Mouse (Mus musculus) forebrain, embryonic 13.5 days (tissue): ENCODE measurements at regions not wholly inside any gene's neighbourhood (a gene's known extent, or its start where the extent isn't known, plus 50 kb on each side); places are given as distances from the start of the nearest gene placed in this dataset.

ENCODE experiments used
- ATAC-seq: fragments of 200-750 bp; cut with Nextera tagmentation; 2 replicates; pipeline ENCODE4 v1.8.0; 2017
- H3K27ac ChIP-seq: fragments of 300-500 bp; sonication (generic); 2 replicates; pipeline ENCODE4 v1.5.1; 2015; ENCODE audit warnings: inconsistent platforms, mild to moderate bottlenecking, moderate library complexity
- H3K27me3 ChIP-seq: fragments of 300-500 bp; sonication (generic); 2 replicates; pipeline ENCODE4 v1.6.1; 2015; ENCODE audit warnings: mild to moderate bottlenecking, inconsistent platforms
- H3K36me3 ChIP-seq: fragments of 300-500 bp; sonication (generic); 2 replicates; pipeline ENCODE4 v1.6.1; 2015; ENCODE audit warnings: mild to moderate bottlenecking, inconsistent platforms; ENCODE audit not compliant: poor library complexity, severe bottlenecking
- H3K4me1 ChIP-seq: fragments of 300-500 bp; sonication (generic); 2 replicates; pipeline ENCODE4 v1.6.1; 2015; ENCODE audit warnings: inconsistent platforms
- H3K4me2 ChIP-seq: fragments of 300-500 bp; sonication (generic); 2 replicates; pipeline ENCODE4 v1.6.1; 2015; ENCODE audit warnings: inconsistent platforms, mild to moderate bottlenecking, moderate library complexity
- H3K4me3 ChIP-seq: fragments of 300-500 bp; sonication (generic); 2 replicates; pipeline ENCODE4 v1.5.1; 2015; ENCODE audit warnings: mild to moderate bottlenecking, inconsistent platforms
- H3K9ac ChIP-seq: fragments of 300-500 bp; sonication (generic); 2 replicates; pipeline ENCODE4 v1.6.1; 2015; ENCODE audit warnings: mild to moderate bottlenecking, inconsistent platforms
- H3K9me3 ChIP-seq: fragments of 300-500 bp; sonication (generic); replicated peaks from 2 replicates; pipeline ENCODE4 v1.6.1; 2016; ENCODE audit warnings: inconsistent platforms
- WGBS: fragments of 180-500 bp; shearing (Covaris S2); methylation state at CpG from one replicate; pipeline ENCODE4 v1.1.7; 2015; 5-methylcytosine and 5-hydroxymethylcytosine counted together

GRCm38 (mm10) chr9:33209083-33209482 lies 573.1 kb downstream of the Ets1 start:
- 76% methylated on average over 2 of the region's 2 CpGs for WGBS
- no peak for ATAC-seq
- no peaks in the 10 kb centered on the region for H3K36me3 ChIP-seq

DNA sequence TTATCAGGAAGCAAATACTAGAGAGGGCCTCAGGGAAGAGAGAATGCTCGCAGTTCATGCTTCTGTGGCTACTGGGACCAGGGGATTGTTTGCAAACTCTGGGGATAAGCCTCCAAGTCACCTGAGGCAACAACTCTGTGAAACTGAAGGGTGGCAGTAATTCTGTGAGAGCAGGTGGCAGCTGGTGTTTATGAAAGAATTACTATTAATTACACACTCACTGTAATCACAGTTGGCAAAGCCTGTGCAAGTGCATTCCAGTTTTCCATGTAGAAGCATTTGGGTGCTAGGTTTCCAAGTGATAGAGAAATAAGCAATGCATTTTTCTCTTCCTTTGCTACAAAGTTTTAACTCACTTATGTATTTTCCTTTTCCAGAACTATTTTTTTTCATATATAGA lies 578.5 kb downstream of the Ets1 start:
- Histone ChIP-seq H3K4me1 (no peaks in the 10 kb centered on the region), H3K4me2 (no peak overlapping the region), H3K27ac (no peak overlapping the region), H3K9ac (no peak overlapping the region), H3K9me3 (no peaks in the 10 kb centered on the region), H3K36me3 (no peaks in the 10 kb centered on the region), H3K27me3 (no peaks in the 10 kb centered on the region), H3K4me3 (no peak overlapping the region)
- WGBS, result 69% methylated on average over 1 of the region's 1 CpGs
- no peak for ATAC-seq

More at GRCm38 (mm10) chr9:33209083-33209482, 573.1 kb downstream of the Ets1 start:
- Histone ChIP-seq H3K27ac (no peak overlapping the region), H3K4me2 (no peak overlapping the region), H3K9ac (no peak overlapping the region), H3K4me1 (no peaks in the 10 kb centered on the region), H3K4me3 (no peak overlapping the region), H3K9me3 (no peaks in the 10 kb centered on the region), H3K27me3 (no peaks in the 10 kb centered on the region)

DNA sequence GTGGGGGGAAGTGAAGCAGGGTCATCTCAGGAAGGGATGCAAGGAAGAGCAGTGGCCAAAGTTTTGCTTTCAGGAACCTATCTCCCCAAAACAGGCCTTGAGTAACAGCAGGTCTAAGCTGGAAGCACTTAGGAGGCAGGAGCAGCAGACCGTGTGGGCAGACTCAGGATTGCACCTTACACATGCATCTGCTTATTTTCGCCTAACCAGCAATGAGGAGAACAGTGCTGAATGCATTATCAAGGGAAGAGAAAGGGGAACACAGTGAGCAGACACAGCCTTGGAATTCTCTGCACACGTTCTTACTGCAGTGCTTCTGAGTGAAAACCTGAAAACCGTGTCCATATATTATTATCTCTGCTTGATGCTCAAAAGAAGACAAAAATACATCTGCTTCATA lies 585.0 kb downstream of the Ets1 start:
- Histone ChIP-seq H3K9ac (no peak overlapping the region), H3K4me2 (no peak overlapping the region), H3K27ac (no peak overlapping the region), H3K4me3 (no peak overlapping the region), H3K36me3 (no peaks in the 10 kb centered on the region), H3K9me3 (no peaks in the 10 kb centered on the region), H3K27me3 (no peaks in the 10 kb centered on the region), H3K4me1 (no peaks in the 10 kb centered on the region)
- ATAC-seq, result no peak
- WGBS, result 87% methylated on average over 4 of the region's 4 CpGs

DNA sequence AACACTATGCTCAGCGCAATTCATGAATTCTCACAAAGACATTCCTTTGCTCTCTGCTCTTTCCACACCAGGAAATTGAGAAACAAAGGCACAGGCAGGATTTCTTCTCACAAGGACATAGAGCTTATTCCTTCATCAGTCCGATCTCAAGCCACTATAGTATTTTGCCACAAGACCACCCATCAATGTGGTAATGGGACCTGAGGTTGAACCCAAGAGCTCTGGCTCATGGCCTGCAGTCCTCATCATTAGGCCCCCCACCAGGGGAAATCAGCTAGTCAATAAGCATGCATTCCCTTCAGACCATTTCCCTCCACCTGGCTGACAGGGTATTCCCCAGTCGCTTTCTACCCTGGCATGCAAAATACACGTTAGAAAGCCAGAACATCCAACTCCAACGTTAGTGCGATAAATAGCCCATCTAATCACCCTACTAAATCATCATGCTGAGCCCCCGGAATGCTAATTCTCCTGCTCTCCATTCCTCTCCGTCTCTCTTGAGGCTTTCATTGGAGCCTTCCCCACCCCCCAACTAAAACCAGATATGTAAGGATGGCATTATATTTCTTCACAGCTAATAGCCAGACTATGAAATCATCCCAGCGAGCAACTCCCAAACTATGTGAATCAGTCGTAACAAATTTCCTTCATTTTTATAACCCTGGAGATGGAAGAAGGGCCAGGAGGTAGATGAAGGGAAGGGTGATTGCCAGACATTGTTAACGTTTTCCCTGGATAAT lies 586.2 kb downstream of the Ets1 start:
- H3K36me3 ChIP-seq, result no peaks in the 10 kb centered on the region
- ATAC-seq, result no peak
- WGBS, result 80% methylated on average over 11 of the region's 11 CpGs
- H3K4me2 ChIP-seq, result no peak overlapping the region
- no peak overlapping the region for H3K9ac ChIP-seq
- H3K27ac ChIP-seq, result no peak overlapping the region
- H3K4me3 ChIP-seq, result no peak overlapping the region
- no peaks in the 10 kb centered on the region for H3K9me3 ChIP-seq
- no peaks in the 10 kb centered on the region for H3K4me1 ChIP-seq
- no peaks in the 10 kb centered on the region for H3K27me3 ChIP-seq

DNA sequence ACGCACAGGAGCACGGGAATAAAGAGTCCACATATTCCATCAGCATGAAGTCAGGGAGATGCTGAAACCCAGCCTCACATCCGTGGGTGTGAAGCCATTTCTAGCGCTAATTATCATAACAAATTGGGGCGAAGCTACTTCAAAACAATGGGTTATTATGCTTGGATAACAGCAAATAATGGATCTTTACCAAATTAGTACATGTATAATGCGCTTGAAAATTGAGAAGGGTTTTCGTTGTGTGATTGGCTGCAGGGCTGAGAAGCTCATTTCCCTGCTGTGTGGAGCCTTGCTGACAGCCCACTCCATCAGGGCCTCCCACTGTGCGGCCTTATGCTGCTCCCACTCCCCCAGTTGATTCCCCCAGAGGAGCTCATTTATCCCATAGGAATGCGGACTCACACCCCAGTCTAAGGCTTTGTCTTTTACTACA lies 597.7 kb downstream of the Ets1 start:
- H3K4me3 ChIP-seq, result no peak overlapping the region
- peak; percentile 78 for ATAC-seq
- 2% methylated on average over 9 of the region's 9 CpGs for WGBS
- no peaks in the 10 kb centered on the region for H3K9me3 ChIP-seq
- H3K4me1 ChIP-seq, result peaks cover 9% of the 10 kb centered on the region
- no peaks in the 10 kb centered on the region for H3K36me3 ChIP-seq
- no peak overlapping the region for H3K27ac ChIP-seq
- peak overlapping the region; percentile 39 for H3K4me2 ChIP-seq
- no peak overlapping the region for H3K9ac ChIP-seq
- 0 out of 2 replicates have a peak, but pooled peaks cover 3% of the 10 kb centered on the region for H3K27me3 ChIP-seq

GRCm38 (mm10) chr9:33238190-33238589 lies 602.2 kb downstream of the Ets1 start:
- Histone ChIP-seq H3K9ac (no peak overlapping the region), H3K9me3 (no peaks in the 10 kb centered on the region), H3K4me2 (no peak overlapping the region), H3K27me3 (0 out of 2 replicates have a peak, but pooled peaks cover 3% of the 10 kb centered on the region), H3K4me3 (no peak overlapping the region), H3K4me1 (peaks cover 9% of the 10 kb centered on the region), H3K27ac (no peak overlapping the region), H3K36me3 (no peaks in the 10 kb centered on the region)
- 85% methylated on average over 2 of the region's 2 CpGs for WGBS
- no peak for ATAC-seq

- 87% methylated on average over 2 of the region's 2 CpGs for WGBS
- 0 out of 2 replicates have a peak, but pooled peaks cover 3% of the 10 kb centered on the region for H3K27me3 ChIP-seq
- H3K9me3 ChIP-seq, result no peaks in the 10 kb centered on the region
- H3K4me2 ChIP-seq, result no peak overlapping the region
- H3K4me3 ChIP-seq, result no peak overlapping the region
- peaks cover 4% of the 10 kb centered on the region for H3K4me1 ChIP-seq
- H3K36me3 ChIP-seq, result no peaks in the 10 kb centered on the region
- no peak overlapping the region for H3K27ac ChIP-seq
- no peak overlapping the region for H3K9ac ChIP-seq
- no peak for ATAC-seq
Observed at GRCm38 (mm10) chr9:33238846-33239245, 602.8 kb downstream of the Ets1 start.

DNA sequence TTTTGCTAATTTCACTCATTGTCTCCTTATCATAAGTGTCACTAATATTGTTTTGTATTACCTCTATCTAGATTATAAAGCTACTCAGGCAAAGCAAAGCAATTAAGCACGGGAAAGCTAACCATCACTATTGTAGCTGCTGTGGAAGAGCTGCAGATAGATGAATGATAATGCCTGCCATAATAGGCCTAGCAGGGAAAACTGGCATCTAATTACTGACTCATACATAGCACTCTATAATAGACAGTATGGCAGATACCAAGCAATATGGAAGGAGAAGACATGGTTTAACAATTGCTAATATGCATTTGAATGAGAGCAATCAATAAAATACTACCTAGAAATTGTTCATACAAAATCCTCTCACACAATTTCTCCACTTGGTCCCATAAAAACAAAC lies 604.5 kb downstream of the Ets1 start:
- no peak for ATAC-seq
- Histone ChIP-seq H3K4me1 (no peaks in the 10 kb centered on the region), H3K9ac (no peak overlapping the region), H3K27ac (no peak overlapping the region), H3K4me2 (no peak overlapping the region), H3K36me3 (no peaks in the 10 kb centered on the region), H3K9me3 (no peaks in the 10 kb centered on the region), H3K4me3 (no peak overlapping the region), H3K27me3 (0 out of 2 replicates have a peak, but pooled peaks cover under 1% of the 10 kb centered on the region)
- 48% methylated on average over 1 of the region's 1 CpGs for WGBS

GRCm38 (mm10) chr9:33240914-33241635 lies 605.1 kb downstream of the Ets1 start:
- Histone ChIP-seq H3K36me3 (no peaks in the 10 kb centered on the region), H3K4me2 (no peak overlapping the region), H3K27ac (no peak overlapping the region), H3K27me3 (no peaks in the 10 kb centered on the region), H3K4me3 (no peak overlapping the region), H3K9me3 (no peaks in the 10 kb centered on the region), H3K9ac (no peak overlapping the region), H3K4me1 (no peaks in the 10 kb centered on the region)
- no peak for ATAC-seq
- WGBS, result 88% methylated on average over 3 of the region's 3 CpGs

DNA sequence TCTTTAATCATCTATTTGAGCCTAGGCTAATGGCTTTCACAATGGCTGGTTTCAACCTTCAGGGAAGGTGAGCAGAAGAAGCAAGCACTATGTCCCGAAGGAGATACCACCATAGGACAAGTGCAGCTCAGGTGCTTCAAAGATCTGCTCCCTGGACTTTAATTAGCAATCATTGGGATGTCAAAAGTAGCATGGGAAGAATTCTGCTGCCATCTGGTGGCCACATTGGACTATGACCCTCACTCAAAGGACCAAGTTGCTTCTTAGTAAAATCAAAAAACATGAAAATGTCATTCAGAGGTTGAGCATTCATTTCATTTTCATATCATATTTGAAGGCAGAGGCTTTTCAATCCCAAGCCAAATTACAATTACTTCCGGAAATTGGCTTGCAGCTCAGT lies 610.9 kb downstream of the Ets1 start:
- 33% methylated on average over 2 of the region's 2 CpGs for WGBS
- Histone ChIP-seq H3K27me3 (0 out of 2 replicates have a peak, but pooled peaks cover 3% of the 10 kb centered on the region), H3K4me1 (no peaks in the 10 kb centered on the region), H3K4me2 (no peak overlapping the region), H3K36me3 (no peaks in the 10 kb centered on the region), H3K9me3 (no peaks in the 10 kb centered on the region), H3K27ac (no peak overlapping the region), H3K9ac (no peak overlapping the region), H3K4me3 (no peak overlapping the region)
- ATAC-seq, result peak; percentile 45; the same call in 1 of the 2 replicates

- no peak; the same call in 1 of the 2 replicates for ATAC-seq
- 14% methylated on average over 6 of the region's 6 CpGs for WGBS
- no peak overlapping the region for H3K27ac ChIP-seq
- no peaks in the 10 kb centered on the region for H3K4me1 ChIP-seq
- H3K36me3 ChIP-seq, result no peaks in the 10 kb centered on the region
- no peak overlapping the region for H3K4me3 ChIP-seq
- no peak overlapping the region for H3K4me2 ChIP-seq
- no peaks in the 10 kb centered on the region for H3K27me3 ChIP-seq
- H3K9ac ChIP-seq, result no peak overlapping the region
- no peaks in the 10 kb centered on the region for H3K9me3 ChIP-seq
Observed at GRCm38 (mm10) chr9:33258241-33258640, 622.2 kb downstream of the Ets1 start.

DNA sequence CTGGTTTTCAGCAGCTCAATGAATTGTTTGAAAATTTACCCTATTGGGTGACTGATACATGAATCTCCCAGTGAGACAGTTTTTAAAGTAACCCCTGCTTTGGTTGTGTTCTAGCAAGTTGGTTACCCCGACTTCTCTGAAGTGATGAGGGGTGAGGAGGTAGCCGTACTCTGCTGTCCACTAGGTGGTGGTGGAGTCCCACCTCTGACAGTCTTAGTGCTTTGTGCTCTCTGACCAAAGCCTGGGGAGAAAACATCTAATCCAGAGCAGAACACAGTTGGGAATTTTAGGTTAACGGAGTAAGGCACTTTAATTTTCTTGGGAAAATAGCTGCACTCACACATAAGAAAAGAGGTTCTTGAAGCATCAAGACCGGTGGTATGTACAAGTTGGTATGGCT lies 624.1 kb downstream of the Ets1 start:
- Histone ChIP-seq H3K36me3 (no peaks in the 10 kb centered on the region), H3K4me1 (no peaks in the 10 kb centered on the region), H3K27me3 (no peaks in the 10 kb centered on the region), H3K9me3 (no peaks in the 10 kb centered on the region), H3K4me2 (no peak overlapping the region), H3K4me3 (no peak overlapping the region), H3K9ac (no peak overlapping the region), H3K27ac (no peak overlapping the region)
- WGBS, result 30% methylated on average over 4 of the region's 4 CpGs
- peak; percentile 80; the same call in 1 of the 2 replicates for ATAC-seq
